Mouse (Mus musculus): ENCODE measurements at regions not wholly inside any gene's neighbourhood (a gene's known extent, or its start where the extent isn't known, plus 50 kb on each side); places are given as distances from the start of the nearest gene placed in this dataset.

DNA sequence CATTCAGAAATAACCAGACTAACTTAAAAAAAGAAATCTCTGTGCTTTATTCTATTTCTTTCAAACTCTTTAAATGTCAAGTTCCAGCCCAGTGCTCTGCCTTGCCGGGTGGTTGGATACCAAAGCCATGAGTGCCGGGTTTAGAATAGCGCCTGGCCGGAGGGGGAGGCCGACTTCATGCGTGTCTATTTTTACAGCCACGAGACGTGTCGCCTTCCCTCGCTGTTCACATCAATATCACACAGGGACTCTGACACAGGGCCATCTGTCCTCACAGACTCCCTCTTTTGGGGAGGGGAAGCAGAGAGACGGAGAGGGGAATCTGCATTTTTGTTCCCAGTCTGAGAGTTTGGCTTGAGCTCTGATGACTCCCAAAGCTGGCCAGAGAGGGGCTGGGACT is 58.7 kb downstream of the Rplp1 start:
- Histone ChIP-seq H3K4me1 (ENCODE audit: control insufficient read depth in 2 of 2, insufficient read depth in 2 of 2, low read length in 2 of 2, poor library complexity in 1 of 2) (no peaks in the 10 kb centered on the region), H3K27ac (ENCODE audit: insufficient read depth, low read depth, low read length, poor library complexity, severe bottlenecking) (no peak overlapping the region), H3K4me3 (ENCODE audit: insufficient read depth in 1 of 2, low read depth in 1 of 2, low read length in 2 of 2, poor library complexity in 1 of 2, severe bottlenecking in 1 of 2) (no peak overlapping the region), H3K36me3 (ENCODE audit: control insufficient read depth, insufficient read depth, low read length, poor library complexity, severe bottlenecking) (no peaks in the 10 kb centered on the region), H3K9me3 (ENCODE audit: control insufficient read depth, insufficient read depth, low read depth, low read length) (no peaks in the 10 kb centered on the region), H3K9ac (ENCODE audit: insufficient read depth, low read depth, low read length, poor library complexity, severe bottlenecking) (no peak overlapping the region)
- in situ Hi-C loops (cut with MboI; ENCODE audit: low sequenced_read_pairs in 2 of 2, unreplicated experiment in 2 of 2) = no loop called here
- TF ChIP-seq ZNF384 (IDR thresholded peaks at IDR 0.05; ENCODE audit: low read depth, low read length) = no peak
- no peak for DNase-seq (ENCODE audit: low read depth, low spot score)

DNA sequence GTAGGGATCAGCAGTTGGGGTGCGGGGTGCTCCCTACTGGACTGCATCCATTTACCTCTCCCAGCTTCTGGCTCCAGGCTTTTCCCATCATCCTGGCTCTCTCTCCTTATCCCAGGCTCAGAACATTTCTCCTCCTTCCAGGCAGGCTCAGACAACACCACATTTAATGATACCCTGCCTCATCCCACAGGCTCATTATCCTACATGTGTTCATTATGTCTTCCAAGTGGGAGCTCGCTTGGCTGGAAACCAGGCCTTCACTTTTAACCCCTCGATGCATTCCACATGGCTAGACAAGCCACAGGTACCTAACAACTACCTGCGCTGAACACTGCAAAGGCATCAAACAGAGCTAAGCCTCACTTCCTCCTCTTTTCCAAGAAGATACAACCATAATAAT is 60.5 kb downstream of the Rplp1 start:
- no peaks in the 10 kb centered on the region for H3K9me3 ChIP-seq (ENCODE audit: control insufficient read depth, insufficient read depth, low read depth, low read length)
- TF ChIP-seq ZNF384 (IDR thresholded peaks at IDR 0.05; ENCODE audit: low read depth, low read length) = no peak
- no peak for TF ChIP-seq MAFK (IDR thresholded peaks at IDR 0.05; ENCODE audit: insufficient read depth, low read depth, low read length)
- TF ChIP-seq ZC3H11A (IDR thresholded peaks at IDR 0.05; ENCODE audit: borderline replicate concordance, low read depth, low read length) = no peak
- TF ChIP-seq HCFC1 (IDR thresholded peaks at IDR 0.05; ENCODE audit: borderline replicate concordance, insufficient read depth, low read length) = no peak
- no peak for TF ChIP-seq CHD2 (IDR thresholded peaks at IDR 0.05; ENCODE audit: low read depth, low read length)
- no peak for DNase-seq (ENCODE audit: low read depth, low spot score)
- no peaks in the 10 kb centered on the region for H3K4me1 ChIP-seq (ENCODE audit: control insufficient read depth in 2 of 2, insufficient read depth in 2 of 2, low read length in 2 of 2, poor library complexity in 1 of 2)
- H3K4me3 ChIP-seq (ENCODE audit: insufficient read depth in 1 of 2, low read depth in 1 of 2, low read length in 2 of 2, poor library complexity in 1 of 2, severe bottlenecking in 1 of 2) = no peak overlapping the region
- in situ Hi-C loops (cut with MboI; ENCODE audit: low sequenced_read_pairs in 2 of 2, unreplicated experiment in 2 of 2) = no loop called here
- no peaks in the 10 kb centered on the region for H3K36me3 ChIP-seq (ENCODE audit: control insufficient read depth, insufficient read depth, low read length, poor library complexity, severe bottlenecking)
- no peak overlapping the region for H3K9ac ChIP-seq (ENCODE audit: insufficient read depth, low read depth, low read length, poor library complexity, severe bottlenecking)
- no peak overlapping the region for H3K27ac ChIP-seq (ENCODE audit: insufficient read depth, low read depth, low read length, poor library complexity, severe bottlenecking)

DNA sequence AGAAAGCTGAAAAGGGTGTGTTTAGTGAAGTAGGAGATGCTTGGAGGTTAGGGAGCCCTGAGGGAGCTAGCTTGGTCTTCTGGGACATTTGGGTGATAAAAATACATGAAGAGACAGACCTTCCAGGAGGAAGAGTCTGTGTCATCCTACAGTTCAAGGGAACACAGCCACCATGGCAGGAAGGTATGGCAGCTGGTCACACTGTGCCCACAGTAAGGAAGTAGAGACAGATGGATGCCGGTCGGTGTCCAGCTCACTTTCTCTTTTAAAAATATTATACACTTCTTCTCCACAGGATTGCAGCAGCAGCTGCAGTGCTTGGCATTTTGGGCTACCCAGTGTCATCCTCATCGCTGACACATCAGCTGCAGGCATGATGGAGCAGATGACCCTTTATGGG is 63.0 kb downstream of the Rplp1 start:
- Histone ChIP-seq H3K4me3 (ENCODE audit: insufficient read depth in 1 of 2, low read depth in 1 of 2, low read length in 2 of 2, poor library complexity in 1 of 2, severe bottlenecking in 1 of 2) (no peak overlapping the region), H3K4me1 (ENCODE audit: control insufficient read depth in 2 of 2, insufficient read depth in 2 of 2, low read length in 2 of 2, poor library complexity in 1 of 2) (no peaks in the 10 kb centered on the region), H3K36me3 (ENCODE audit: control insufficient read depth, insufficient read depth, low read length, poor library complexity, severe bottlenecking) (no peaks in the 10 kb centered on the region), H3K27ac (ENCODE audit: insufficient read depth, low read depth, low read length, poor library complexity, severe bottlenecking) (no peak overlapping the region), H3K9ac (ENCODE audit: insufficient read depth, low read depth, low read length, poor library complexity, severe bottlenecking) (no peak overlapping the region), H3K9me3 (ENCODE audit: control insufficient read depth, insufficient read depth, low read depth, low read length) (no peaks in the 10 kb centered on the region)
- TF ChIP-seq MAFK (IDR thresholded peaks at IDR 0.05; ENCODE audit: insufficient read depth, low read depth, low read length) (no peak), HCFC1 (IDR thresholded peaks at IDR 0.05; ENCODE audit: borderline replicate concordance, insufficient read depth, low read length) (no peak), ZNF384 (IDR thresholded peaks at IDR 0.05; ENCODE audit: low read depth, low read length) (no peak), CHD2 (IDR thresholded peaks at IDR 0.05; ENCODE audit: low read depth, low read length) (no peak), ZC3H11A (IDR thresholded peaks at IDR 0.05; ENCODE audit: borderline replicate concordance, low read depth, low read length) (no peak)
- DNase-seq (ENCODE audit: low read depth, low spot score) = no peak
- in situ Hi-C loops (cut with MboI; ENCODE audit: low sequenced_read_pairs in 2 of 2, unreplicated experiment in 2 of 2) = no loop called here

DNA sequence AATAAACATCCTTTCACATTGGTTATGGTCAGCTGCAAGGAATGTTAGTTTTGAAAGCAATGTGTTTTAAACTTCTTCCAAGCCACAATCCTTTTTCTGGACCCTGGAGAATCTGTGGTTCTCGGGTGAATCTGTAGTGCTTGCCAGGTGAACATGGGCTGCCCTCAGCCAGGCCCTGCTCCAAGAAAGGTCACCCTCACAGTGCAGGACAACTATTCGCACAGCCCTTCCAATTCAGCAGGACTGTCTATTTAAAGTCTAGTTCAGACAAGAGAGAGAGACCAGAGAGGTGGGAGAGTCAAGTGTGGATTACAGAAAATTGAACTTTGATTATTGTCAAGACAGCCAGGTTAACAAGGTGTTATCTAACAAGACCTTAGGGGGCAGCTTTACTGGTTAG is 65.9 kb downstream of the Rplp1 start:
- H3K27ac ChIP-seq (ENCODE audit: insufficient read depth, low read depth, low read length, poor library complexity, severe bottlenecking) = no peak overlapping the region
- H3K9me3 ChIP-seq (ENCODE audit: control insufficient read depth, insufficient read depth, low read depth, low read length) = no peaks in the 10 kb centered on the region
- no peaks in the 10 kb centered on the region for H3K36me3 ChIP-seq (ENCODE audit: control insufficient read depth, insufficient read depth, low read length, poor library complexity, severe bottlenecking)
- no peak overlapping the region for H3K9ac ChIP-seq (ENCODE audit: insufficient read depth, low read depth, low read length, poor library complexity, severe bottlenecking)
- in situ Hi-C loops (cut with MboI; ENCODE audit: low sequenced_read_pairs in 2 of 2, unreplicated experiment in 2 of 2) = no loop called here
- H3K4me1 ChIP-seq (ENCODE audit: control insufficient read depth in 2 of 2, insufficient read depth in 2 of 2, low read length in 2 of 2, poor library complexity in 1 of 2) = no peaks in the 10 kb centered on the region
- H3K4me3 ChIP-seq (ENCODE audit: insufficient read depth in 1 of 2, low read depth in 1 of 2, low read length in 2 of 2, poor library complexity in 1 of 2, severe bottlenecking in 1 of 2) = no peak overlapping the region
- DNase-seq (ENCODE audit: low read depth, low spot score) = no peak
- TF ChIP-seq MAFK (IDR thresholded peaks at IDR 0.05; ENCODE audit: insufficient read depth, low read depth, low read length) = no peak
- no peak for TF ChIP-seq ZNF384 (IDR thresholded peaks at IDR 0.05; ENCODE audit: low read depth, low read length)
- TF ChIP-seq HCFC1 (IDR thresholded peaks at IDR 0.05; ENCODE audit: borderline replicate concordance, insufficient read depth, low read length) = no peak
- no peak for TF ChIP-seq CHD2 (IDR thresholded peaks at IDR 0.05; ENCODE audit: low read depth, low read length)
- TF ChIP-seq ZC3H11A (IDR thresholded peaks at IDR 0.05; ENCODE audit: borderline replicate concordance, low read depth, low read length) = no peak

DNA sequence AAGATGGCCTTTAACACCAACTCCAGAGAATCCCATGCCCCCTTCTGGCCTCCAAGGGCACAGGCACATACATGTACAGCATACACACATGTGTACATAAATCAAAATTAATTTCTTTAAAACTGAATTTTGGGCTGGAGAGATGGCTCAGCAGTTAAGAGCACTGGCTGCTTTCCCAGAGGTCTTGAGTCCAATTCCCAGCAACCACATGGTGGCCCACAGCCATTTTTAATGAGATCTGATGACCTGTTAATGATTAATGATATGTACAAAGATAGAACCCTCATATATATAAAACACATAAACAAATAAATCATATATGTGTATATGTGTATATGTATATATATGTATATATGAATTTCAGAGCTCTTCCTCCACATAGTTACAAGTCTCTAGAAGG is 66.8 kb downstream of the Rplp1 start:
- Histone ChIP-seq H3K4me3 (ENCODE audit: insufficient read depth in 1 of 2, low read depth in 1 of 2, low read length in 2 of 2, poor library complexity in 1 of 2, severe bottlenecking in 1 of 2) (no peak overlapping the region), H3K36me3 (ENCODE audit: control insufficient read depth, insufficient read depth, low read length, poor library complexity, severe bottlenecking) (no peaks in the 10 kb centered on the region), H3K9ac (ENCODE audit: insufficient read depth, low read depth, low read length, poor library complexity, severe bottlenecking) (no peak overlapping the region), H3K4me1 (ENCODE audit: control insufficient read depth in 2 of 2, insufficient read depth in 2 of 2, low read length in 2 of 2, poor library complexity in 1 of 2) (no peaks in the 10 kb centered on the region), H3K9me3 (ENCODE audit: control insufficient read depth, insufficient read depth, low read depth, low read length) (no peaks in the 10 kb centered on the region), H3K27ac (ENCODE audit: insufficient read depth, low read depth, low read length, poor library complexity, severe bottlenecking) (no peak overlapping the region)
- DNase-seq (ENCODE audit: low read depth, low spot score) = no peak
- TF ChIP-seq ZC3H11A (IDR thresholded peaks at IDR 0.05; ENCODE audit: borderline replicate concordance, low read depth, low read length) (no peak), HCFC1 (IDR thresholded peaks at IDR 0.05; ENCODE audit: borderline replicate concordance, insufficient read depth, low read length) (no peak), CHD2 (IDR thresholded peaks at IDR 0.05; ENCODE audit: low read depth, low read length) (no peak), ZNF384 (IDR thresholded peaks at IDR 0.05; ENCODE audit: low read depth, low read length) (no peak), MAFK (IDR thresholded peaks at IDR 0.05; ENCODE audit: insufficient read depth, low read depth, low read length) (no peak)
- in situ Hi-C loops (cut with MboI; ENCODE audit: low sequenced_read_pairs in 2 of 2, unreplicated experiment in 2 of 2) = no loop called here
